Mouse (Mus musculus) frontal cortex, postnatal 14 days (tissue): ENCODE results near the gene Ncam1.
A peak's percentile ranks its signal among the peaks of the same experiment; 100 is the strongest.

Experiments
- DNase-seq, 2 experiments: peaks; one replicate each; pipeline ENCODE4 v3.0.0; 2022; ENCODE audit warnings: low spot score in 2 of 2

Ncam1 gene

DNA sequence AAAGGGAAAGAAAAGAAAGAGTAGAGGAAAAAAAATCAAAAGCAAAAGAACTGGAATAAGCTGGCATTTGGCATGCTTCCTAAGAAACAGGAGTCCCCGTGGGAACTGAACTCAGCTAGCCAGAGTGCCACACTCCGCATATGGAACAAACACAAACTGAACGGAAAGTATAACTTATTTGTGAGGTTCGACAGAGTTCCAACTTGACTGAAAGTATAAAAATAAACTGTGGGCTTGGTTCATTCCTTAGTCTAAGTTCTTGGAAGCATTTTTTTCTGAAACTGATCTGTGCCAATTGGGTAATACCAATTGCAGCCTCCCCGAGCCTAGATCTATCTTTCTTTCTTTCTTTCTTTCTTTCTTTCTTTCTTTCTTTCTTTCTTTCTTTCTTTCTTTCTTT, 294.1 kb downstream of the Ncam1 start:
- no peak for DNase-seq

DNA sequence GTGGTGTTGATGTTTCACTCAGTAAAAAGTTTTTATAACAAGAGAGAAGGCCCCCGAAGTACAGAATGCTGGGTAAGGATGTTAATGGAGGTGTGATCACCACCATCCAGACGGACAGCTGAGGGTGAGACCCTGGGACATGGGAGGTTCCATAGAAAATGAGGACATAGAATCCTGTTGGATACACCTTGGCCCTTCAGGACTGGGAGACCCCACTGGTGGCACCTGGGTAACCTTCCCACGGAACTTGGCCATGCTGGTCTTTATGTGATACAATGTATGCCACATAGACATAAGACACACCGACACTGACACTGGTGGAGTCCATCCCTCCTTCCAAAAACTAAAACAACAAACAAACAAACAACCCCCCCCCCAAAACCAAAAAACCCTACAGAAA, 296.5 kb downstream of the Ncam1 start:
- no peak for DNase-seq

DNA sequence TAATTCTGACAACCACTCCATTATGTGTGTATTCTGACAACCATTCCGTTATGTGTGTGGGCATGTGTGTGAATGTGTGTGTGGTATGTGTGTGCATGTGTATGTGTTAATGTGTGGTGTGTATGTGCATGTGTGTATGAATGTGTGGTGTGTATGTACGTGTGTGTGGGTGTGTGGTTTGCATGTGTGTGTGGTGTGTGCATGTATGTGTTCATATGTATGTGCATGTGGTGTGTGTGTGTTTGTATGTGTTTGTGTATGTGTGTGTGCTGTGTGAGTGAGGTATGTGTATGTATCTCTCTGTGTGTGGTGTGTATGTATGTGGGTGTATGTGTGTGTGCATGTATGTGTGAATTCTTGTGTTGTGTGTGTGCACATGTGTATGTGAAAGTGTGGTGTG, 298.8 kb downstream of the Ncam1 start:
- DNase-seq = no peak

GRCm38 (mm10) chr9:49493979-49494649, 304.6 kb downstream of the Ncam1 start:
- DNase-seq = peak in 1 of 2 experiments; percentile 52

DNA sequence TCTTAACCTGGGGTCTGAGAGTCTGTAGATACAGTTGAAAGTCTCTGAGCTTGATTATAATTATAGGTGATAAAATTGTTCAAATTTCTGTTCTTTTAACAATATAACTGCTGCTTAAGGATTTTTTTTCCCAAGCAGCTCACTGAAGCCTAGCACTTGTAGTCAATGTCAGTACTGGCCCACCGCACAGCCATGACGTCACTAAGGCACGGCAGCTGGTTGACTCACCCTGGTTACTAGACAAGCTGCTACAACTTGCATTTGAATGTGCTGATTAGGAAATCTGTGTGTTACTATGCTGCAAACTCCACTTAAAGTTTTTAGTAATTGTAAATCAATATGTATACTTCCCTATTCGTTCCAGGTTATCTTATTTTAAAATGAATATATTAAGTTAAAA, 308.1 kb downstream of the Ncam1 start:
- no peak for DNase-seq

- peak; percentile 62 to 86 for DNase-seq
Observed at GRCm38 (mm10) chr9:49488912-49489895, 309.5 kb downstream of the Ncam1 start.

- no peak for DNase-seq
Observed at GRCm38 (mm10) chr9:49488258-49488657, 310.5 kb downstream of the Ncam1 start.

GRCm38 (mm10) chr9:49487657-49487943, 311.1 kb downstream of the Ncam1 start:
- no peak for DNase-seq

DNA sequence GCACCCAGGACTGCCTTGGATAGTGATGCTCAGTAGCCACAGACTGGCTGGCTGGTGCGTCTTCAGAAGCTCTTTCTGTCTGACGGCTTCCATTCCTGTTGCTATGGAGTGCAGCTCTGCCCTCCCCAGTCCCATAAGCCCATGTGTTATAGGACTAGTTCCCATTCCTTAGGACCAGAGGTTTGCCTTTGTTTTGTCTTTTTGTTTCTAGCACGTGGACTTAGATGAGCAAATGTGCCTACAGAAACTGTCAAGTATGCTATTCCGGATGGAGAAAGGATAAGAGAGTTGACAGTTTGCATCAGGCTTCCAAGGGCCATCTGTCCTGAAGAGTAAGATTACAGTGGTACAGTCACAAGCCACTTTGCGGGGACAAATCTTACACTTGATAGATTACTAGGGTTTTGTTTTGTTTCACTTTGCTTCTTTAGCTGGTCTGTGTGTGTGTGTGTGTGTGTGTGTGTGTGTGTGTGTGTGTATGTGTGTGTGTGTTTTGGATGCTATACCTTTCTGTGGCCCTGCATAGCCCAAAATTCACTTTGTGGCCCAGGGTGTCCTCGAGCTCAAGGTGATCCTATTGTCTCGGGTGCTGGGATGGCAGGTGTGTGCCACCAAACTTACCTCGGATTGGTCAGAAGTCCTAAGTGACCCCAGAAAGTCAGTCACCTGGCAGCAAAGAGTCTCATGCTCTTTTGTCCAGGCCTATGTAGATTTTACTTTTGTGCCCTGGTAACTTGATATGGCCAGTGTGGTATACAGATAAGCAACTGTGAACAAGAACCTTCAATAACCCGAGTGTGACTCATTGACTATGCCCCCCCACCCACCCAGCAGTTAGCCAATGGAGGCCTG, 311.7 kb downstream of the Ncam1 start:
- DNase-seq = no peak

GRCm38 (mm10) chr9:49485892-49486311, 312.8 kb downstream of the Ncam1 start, which contains the start of gene Ttc12:
Gene Ttc12, minus strand, starts transcription at chr9:49486225.
- peak in 1 of 2 experiments; percentile 46 for DNase-seq

DNA sequence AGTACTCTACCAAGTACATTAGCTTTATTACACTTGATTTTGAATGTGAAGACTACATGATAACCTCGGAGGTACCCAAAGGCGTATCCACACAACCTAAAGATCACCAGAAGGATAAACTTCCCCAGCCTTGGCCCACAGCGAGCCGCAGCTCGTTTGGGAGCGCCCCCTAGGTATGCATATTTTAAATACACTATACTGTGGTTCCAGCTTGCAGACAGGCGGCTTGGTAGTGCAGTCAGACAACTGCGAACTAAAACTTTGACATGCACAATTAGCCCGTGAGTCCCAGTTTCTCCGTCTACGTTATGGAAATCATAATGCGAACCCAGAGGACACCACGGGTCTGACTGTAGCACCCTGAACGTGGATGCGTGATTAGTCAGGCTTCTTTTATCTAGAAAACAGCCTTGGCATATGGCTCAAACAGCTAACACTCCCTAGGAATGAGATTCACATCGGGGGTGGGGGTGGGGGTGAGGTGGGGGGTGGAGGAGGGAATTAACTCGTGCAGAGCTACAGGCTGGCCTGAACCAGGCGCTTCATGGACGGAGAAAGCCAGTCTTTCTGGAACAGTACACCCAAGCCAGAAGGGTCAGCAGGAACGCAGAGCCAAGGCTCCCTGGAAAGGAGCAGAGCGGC, 313.4 kb downstream of the Ncam1 start:
- DNase-seq = no peak

DNA sequence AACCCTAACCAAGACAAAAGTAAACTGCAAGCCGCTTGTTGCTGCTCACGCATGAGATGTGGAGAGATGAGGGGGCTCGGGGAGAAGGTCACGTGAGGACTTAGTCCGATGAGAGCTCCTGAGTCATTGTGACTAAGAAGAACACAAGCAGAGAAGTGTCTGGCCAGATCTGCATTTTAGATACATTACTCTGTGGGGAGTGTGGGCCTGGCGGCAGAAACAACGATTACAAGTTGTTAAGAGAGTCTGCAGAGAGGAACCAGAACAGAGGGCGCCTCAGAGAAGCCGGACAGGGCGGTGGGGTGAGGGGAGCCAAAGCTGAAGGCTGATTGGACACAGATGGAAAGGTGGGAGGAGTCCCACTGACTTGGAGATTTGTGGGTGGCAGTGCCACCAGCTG, 315.4 kb downstream of the Ncam1 start:
- DNase-seq = no peak

GRCm38 (mm10) chr9:49472126-49472525, 326.6 kb downstream of the Ncam1 start:
- DNase-seq = no peak

GRCm38 (mm10) chr9:49470946-49471345, 327.8 kb downstream of the Ncam1 start:
- no peak for DNase-seq

- no peak for DNase-seq
Observed at GRCm38 (mm10) chr9:49470006-49470405, 328.7 kb downstream of the Ncam1 start.

GRCm38 (mm10) chr9:49456136-49456535, 342.6 kb downstream of the Ncam1 start:
- DNase-seq = no peak

GRCm38 (mm10) chr9:49452396-49452795, 346.3 kb downstream of the Ncam1 start:
- no peak for DNase-seq
